Mouse (Mus musculus): ENCODE measurements around the gene Ankrd44. TPM values are rescaled to one million over a fixed set of nuclear protein-coding genes. Genes with fewer than 3 reads are reported as not detected.

Gene Ankrd44
- polyA plus RNA-seq, 1 experiment: 2.2 TPM

DNA sequence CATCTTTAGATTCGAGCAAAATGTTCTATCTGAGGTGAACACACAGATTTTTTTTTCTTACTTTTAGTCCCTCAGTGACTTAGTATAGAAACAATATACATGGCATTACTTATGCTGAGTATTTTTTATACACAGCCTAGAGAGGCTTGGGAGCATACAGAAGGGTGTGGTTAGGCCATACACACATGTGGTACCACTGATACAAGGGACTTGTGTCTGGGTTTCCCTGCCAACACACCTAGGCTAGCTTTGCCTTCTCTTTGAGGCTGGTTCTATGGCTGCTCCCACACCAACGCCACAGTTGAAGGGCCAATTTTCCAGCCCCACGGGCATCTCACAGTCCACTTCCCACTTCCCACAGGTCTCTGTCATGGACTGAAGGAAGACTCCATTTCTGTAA, 70.2 kb downstream of the Ankrd44 start:
- Histone ChIP-seq H3K27me3 (ENCODE audit: control insufficient read depth, insufficient read depth, insufficient read length) (no peaks in the 10 kb centered on the region), H3K79me2 (ENCODE audit: control insufficient read depth, insufficient read depth) (no peaks in the 10 kb centered on the region), H3K79me3 (ENCODE audit: low read depth) (no peaks in the 10 kb centered on the region), H3K4me3 (ENCODE audit: insufficient read depth, poor library complexity, severe bottlenecking) (no peak overlapping the region), H3K36me3 (ENCODE audit: control insufficient read depth, insufficient read depth) (no peaks in the 10 kb centered on the region), H3ac (ENCODE audit: control insufficient read depth, insufficient read length, low read depth) (no peak overlapping the region)
- TF ChIP-seq USF1 (IDR thresholded peaks at IDR 0.05; ENCODE audit: low read depth): no peak
- TF ChIP-seq CEBPB (IDR thresholded peaks at IDR 0.05; ENCODE audit: low read depth): no peak
- no peak for TF ChIP-seq MYOD1 (IDR thresholded peaks at IDR 0.05; ENCODE audit: control insufficient read depth, insufficient read length, low read depth)
- no peak for TF ChIP-seq FOSL1 (IDR thresholded peaks at IDR 0.05; ENCODE audit: insufficient read depth, low read length, poor library complexity, severe bottlenecking)
- TF ChIP-seq CTCF (IDR thresholded peaks at IDR 0.05; ENCODE audit: control insufficient read depth, insufficient read depth, insufficient read length): no peak

DNA sequence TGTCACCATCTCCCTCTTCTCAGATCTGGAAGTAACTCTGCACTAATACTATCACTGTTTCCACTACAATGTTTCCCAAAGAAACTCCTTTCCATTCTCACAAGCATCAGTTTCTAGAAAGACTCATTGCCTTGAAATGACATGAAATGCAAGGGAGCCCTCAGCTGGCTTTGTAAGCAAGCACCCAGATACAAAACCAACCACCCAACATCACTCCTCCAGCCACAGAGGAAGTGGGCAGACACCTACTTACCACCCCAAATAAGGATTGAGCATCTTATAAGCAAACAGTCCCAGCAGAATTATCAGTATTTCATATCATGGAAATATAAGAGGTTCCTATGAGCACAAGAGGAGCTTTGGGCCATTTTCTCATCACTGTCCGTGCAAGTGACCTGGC, 71.8 kb downstream of the Ankrd44 start:
- no peaks in the 10 kb centered on the region for H3K79me3 ChIP-seq (ENCODE audit: low read depth)
- H3K4me3 ChIP-seq (ENCODE audit: insufficient read depth, poor library complexity, severe bottlenecking): no peak overlapping the region
- TF ChIP-seq USF1 (IDR thresholded peaks at IDR 0.05; ENCODE audit: low read depth) (no peak), MYOG (IDR thresholded peaks at IDR 0.05; ENCODE audit: control insufficient read depth, extremely low read depth, insufficient read length) (no peak), MAX (IDR thresholded peaks at IDR 0.05) (no peak), MYOD1 (IDR thresholded peaks at IDR 0.05; ENCODE audit: control insufficient read depth, insufficient read length, low read depth) (no peak), CTCF (IDR thresholded peaks at IDR 0.05; ENCODE audit: control insufficient read depth, insufficient read depth, insufficient read length) (no peak), CEBPB (IDR thresholded peaks at IDR 0.05; ENCODE audit: low read depth) (no peak), FOSL1 (IDR thresholded peaks at IDR 0.05; ENCODE audit: insufficient read depth, low read length, poor library complexity, severe bottlenecking) (no peak)
- H3K36me3 ChIP-seq (ENCODE audit: control insufficient read depth, insufficient read depth): no peaks in the 10 kb centered on the region
- no peak overlapping the region for H3ac ChIP-seq (ENCODE audit: control insufficient read depth, insufficient read length, low read depth)
- H3K27me3 ChIP-seq (ENCODE audit: control insufficient read depth, insufficient read depth, insufficient read length): no peaks in the 10 kb centered on the region
- H3K79me2 ChIP-seq (ENCODE audit: control insufficient read depth, insufficient read depth): no peaks in the 10 kb centered on the region

DNA sequence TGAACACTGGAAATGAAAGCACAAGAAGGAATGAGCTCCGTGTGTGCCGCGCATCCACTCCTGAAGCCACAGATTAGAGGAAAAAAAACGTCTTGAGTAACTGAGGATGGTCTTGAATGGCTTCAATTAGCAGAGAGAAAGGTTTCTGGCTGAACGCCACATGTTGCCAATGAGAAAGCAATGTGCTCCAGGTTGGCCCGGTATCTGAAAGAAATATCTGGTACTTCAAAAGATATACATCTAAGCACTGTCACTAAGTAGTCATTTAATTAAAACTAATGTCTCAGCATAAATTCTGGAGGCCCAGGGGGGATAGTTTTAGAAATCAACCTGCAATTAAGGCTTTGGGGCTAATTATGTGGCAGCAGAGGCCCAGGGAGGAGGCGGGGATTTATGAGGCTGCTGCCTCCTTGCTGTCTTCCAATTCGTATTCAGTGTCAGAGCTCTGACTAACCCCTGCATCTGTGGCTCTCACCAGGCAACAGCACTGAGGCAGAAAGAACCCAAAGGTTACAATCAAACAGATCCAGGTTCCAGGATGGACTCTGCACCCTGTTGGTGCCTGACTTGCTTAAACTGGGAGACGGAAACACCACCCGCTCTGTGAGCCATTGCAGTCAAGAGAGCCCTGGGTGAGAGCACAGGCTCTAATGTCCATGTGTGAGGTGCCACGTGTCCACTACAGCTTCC, 72.7 kb downstream of the Ankrd44 start:
- TF ChIP-seq CTCF (IDR thresholded peaks at IDR 0.05; ENCODE audit: control insufficient read depth, insufficient read depth, insufficient read length) (no peak), FOSL1 (IDR thresholded peaks at IDR 0.05; ENCODE audit: insufficient read depth, low read length, poor library complexity, severe bottlenecking) (no peak), MYOG (IDR thresholded peaks at IDR 0.05; ENCODE audit: control insufficient read depth, extremely low read depth, insufficient read length) (no peak), MAX (IDR thresholded peaks at IDR 0.05) (no peak), CEBPB (IDR thresholded peaks at IDR 0.05; ENCODE audit: low read depth) (no peak), MYOD1 (IDR thresholded peaks at IDR 0.05; ENCODE audit: control insufficient read depth, insufficient read length, low read depth) (no peak), USF1 (IDR thresholded peaks at IDR 0.05; ENCODE audit: low read depth) (no peak)
- H3K36me3 ChIP-seq (ENCODE audit: control insufficient read depth, insufficient read depth): no peaks in the 10 kb centered on the region

DNA sequence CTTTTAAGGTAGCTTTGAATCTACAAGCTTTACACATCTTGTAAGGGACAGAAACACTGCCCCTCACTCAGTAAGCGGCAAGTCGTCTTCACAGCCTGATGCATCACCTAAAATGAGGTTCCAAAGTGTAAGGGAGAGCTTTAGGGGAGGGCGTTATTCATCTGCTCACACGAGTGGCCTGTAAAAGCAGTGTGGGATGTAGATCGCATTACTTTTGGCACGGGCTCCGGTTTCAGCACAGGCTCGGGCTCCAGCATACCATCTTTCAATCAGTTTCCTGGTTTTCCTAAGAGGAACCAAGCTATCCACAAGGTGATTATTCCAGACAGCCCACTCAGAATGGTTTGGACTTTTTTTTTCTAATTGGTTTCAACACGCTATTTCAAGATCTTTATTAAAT, 74.6 kb downstream of the Ankrd44 start:
- no peak overlapping the region for H3K4me3 ChIP-seq (ENCODE audit: insufficient read depth, poor library complexity, severe bottlenecking)
- H3ac ChIP-seq (ENCODE audit: control insufficient read depth, insufficient read length, low read depth): no peak overlapping the region
- no peaks in the 10 kb centered on the region for H3K27me3 ChIP-seq (ENCODE audit: control insufficient read depth, insufficient read depth, insufficient read length)
- H3K36me3 ChIP-seq (ENCODE audit: control insufficient read depth, insufficient read depth): no peaks in the 10 kb centered on the region
- no peaks in the 10 kb centered on the region for H3K79me3 ChIP-seq (ENCODE audit: low read depth)
- TF ChIP-seq MYOD1 (IDR thresholded peaks at IDR 0.05; ENCODE audit: control insufficient read depth, insufficient read length, low read depth): no peak
- H3K79me2 ChIP-seq (ENCODE audit: control insufficient read depth, insufficient read depth): no peaks in the 10 kb centered on the region

More for the DNA sequence above, 72.7 kb downstream of the Ankrd44 start:
- H3K4me3 ChIP-seq (ENCODE audit: insufficient read depth, poor library complexity, severe bottlenecking): no peak overlapping the region
- no peaks in the 10 kb centered on the region for H3K79me2 ChIP-seq (ENCODE audit: control insufficient read depth, insufficient read depth)
- H3K79me3 ChIP-seq (ENCODE audit: low read depth): no peaks in the 10 kb centered on the region
- no peaks in the 10 kb centered on the region for H3K27me3 ChIP-seq (ENCODE audit: control insufficient read depth, insufficient read depth, insufficient read length)
- H3ac ChIP-seq (ENCODE audit: control insufficient read depth, insufficient read length, low read depth): no peak overlapping the region

DNA sequence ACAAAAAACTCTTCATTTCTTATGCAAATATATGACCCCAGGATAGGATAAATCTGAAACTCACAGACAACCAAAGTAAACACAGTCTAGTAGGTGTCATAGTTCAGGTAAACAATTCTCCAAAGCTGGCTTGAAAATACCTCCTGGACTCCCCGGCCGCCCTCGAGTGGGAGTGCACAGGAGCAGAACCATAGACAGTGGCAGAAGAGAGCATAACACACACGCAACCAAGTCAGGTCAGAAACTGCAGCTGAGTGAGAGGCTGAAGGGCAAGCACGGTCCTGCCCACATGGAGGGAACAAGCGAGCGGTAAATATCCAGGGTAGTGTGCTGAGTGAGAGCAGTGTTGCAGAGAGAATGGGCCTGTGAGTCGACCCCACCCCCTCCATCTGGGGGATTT, 76.1 kb downstream of the Ankrd44 start:
- Histone ChIP-seq H3K36me3 (ENCODE audit: control insufficient read depth, insufficient read depth) (no peaks in the 10 kb centered on the region), H3K79me3 (ENCODE audit: low read depth) (no peaks in the 10 kb centered on the region), H3K27me3 (ENCODE audit: control insufficient read depth, insufficient read depth, insufficient read length) (no peaks in the 10 kb centered on the region), H3ac (ENCODE audit: control insufficient read depth, insufficient read length, low read depth) (no peak overlapping the region), H3K79me2 (ENCODE audit: control insufficient read depth, insufficient read depth) (no peaks in the 10 kb centered on the region), H3K4me3 (ENCODE audit: insufficient read depth, poor library complexity, severe bottlenecking) (no peak overlapping the region)
- TF ChIP-seq USF1 (IDR thresholded peaks at IDR 0.05; ENCODE audit: low read depth): no peak
- no peak for TF ChIP-seq MYOG (IDR thresholded peaks at IDR 0.05; ENCODE audit: control insufficient read depth, extremely low read depth, insufficient read length)
- no peak for TF ChIP-seq MYOD1 (IDR thresholded peaks at IDR 0.05; ENCODE audit: control insufficient read depth, insufficient read length, low read depth)
- TF ChIP-seq CEBPB (IDR thresholded peaks at IDR 0.05; ENCODE audit: low read depth): no peak
- no peak for TF ChIP-seq CTCF (IDR thresholded peaks at IDR 0.05; ENCODE audit: control insufficient read depth, insufficient read depth, insufficient read length)
- no peak for TF ChIP-seq FOSL1 (IDR thresholded peaks at IDR 0.05; ENCODE audit: insufficient read depth, low read length, poor library complexity, severe bottlenecking)
- no peak for TF ChIP-seq MAX (IDR thresholded peaks at IDR 0.05)

DNA sequence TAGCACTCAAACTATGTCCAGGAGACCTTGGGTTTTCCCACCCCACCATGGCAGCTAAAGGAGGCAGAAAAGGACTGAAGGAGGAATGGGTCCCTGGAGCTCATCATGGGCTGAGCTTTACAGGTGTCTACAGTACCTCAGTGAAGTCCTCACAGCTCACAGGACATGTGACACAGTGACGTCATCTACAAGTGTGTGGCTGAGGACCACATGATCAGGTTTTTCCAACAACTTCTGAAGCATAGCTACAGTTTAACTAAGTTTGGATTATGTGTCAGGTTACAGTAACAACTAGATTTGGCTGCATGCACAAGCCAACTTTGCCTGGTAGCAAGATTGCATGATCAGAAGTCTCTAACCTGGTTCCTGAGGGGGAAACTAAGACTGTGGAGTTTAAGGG, 78.9 kb downstream of the Ankrd44 start:
- Histone ChIP-seq H3K79me2 (ENCODE audit: control insufficient read depth, insufficient read depth) (no peaks in the 10 kb centered on the region), H3K36me3 (ENCODE audit: control insufficient read depth, insufficient read depth) (no peaks in the 10 kb centered on the region), H3K79me3 (ENCODE audit: low read depth) (no peaks in the 10 kb centered on the region), H3K4me3 (ENCODE audit: insufficient read depth, poor library complexity, severe bottlenecking) (no peak overlapping the region), H3K27me3 (ENCODE audit: control insufficient read depth, insufficient read depth, insufficient read length) (no peaks in the 10 kb centered on the region), H3ac (ENCODE audit: control insufficient read depth, insufficient read length, low read depth) (no peak overlapping the region)
- TF ChIP-seq CEBPB (IDR thresholded peaks at IDR 0.05; ENCODE audit: low read depth) (no peak), MAX (IDR thresholded peaks at IDR 0.05) (no peak), MYOG (IDR thresholded peaks at IDR 0.05; ENCODE audit: control insufficient read depth, extremely low read depth, insufficient read length) (no peak), USF1 (IDR thresholded peaks at IDR 0.05; ENCODE audit: low read depth) (no peak), CTCF (IDR thresholded peaks at IDR 0.05; ENCODE audit: control insufficient read depth, insufficient read depth, insufficient read length) (no peak), MYOD1 (IDR thresholded peaks at IDR 0.05; ENCODE audit: control insufficient read depth, insufficient read length, low read depth) (no peak), FOSL1 (IDR thresholded peaks at IDR 0.05; ENCODE audit: insufficient read depth, low read length, poor library complexity, severe bottlenecking) (no peak)
